Mouse (Mus musculus) embryo, embryonic 10.5 days (tissue): ENCODE measurements around the gene Tpm1.

Experiments
- DNase-seq: peaks from one replicate; pipeline ENCODE4 v3.0.0-alpha.2; 2015; ENCODE audit warnings: low spot score

The Tpm1 gene

GRCm38 (mm10) chr9:67026890-67027289 is 22.3 kb downstream of the Tpm1 start:
- DNase-seq: no peak

- DNase-seq: no peak
Observed at GRCm38 (mm10) chr9:67026061-67026460, 23.1 kb downstream of the Tpm1 start.

DNA sequence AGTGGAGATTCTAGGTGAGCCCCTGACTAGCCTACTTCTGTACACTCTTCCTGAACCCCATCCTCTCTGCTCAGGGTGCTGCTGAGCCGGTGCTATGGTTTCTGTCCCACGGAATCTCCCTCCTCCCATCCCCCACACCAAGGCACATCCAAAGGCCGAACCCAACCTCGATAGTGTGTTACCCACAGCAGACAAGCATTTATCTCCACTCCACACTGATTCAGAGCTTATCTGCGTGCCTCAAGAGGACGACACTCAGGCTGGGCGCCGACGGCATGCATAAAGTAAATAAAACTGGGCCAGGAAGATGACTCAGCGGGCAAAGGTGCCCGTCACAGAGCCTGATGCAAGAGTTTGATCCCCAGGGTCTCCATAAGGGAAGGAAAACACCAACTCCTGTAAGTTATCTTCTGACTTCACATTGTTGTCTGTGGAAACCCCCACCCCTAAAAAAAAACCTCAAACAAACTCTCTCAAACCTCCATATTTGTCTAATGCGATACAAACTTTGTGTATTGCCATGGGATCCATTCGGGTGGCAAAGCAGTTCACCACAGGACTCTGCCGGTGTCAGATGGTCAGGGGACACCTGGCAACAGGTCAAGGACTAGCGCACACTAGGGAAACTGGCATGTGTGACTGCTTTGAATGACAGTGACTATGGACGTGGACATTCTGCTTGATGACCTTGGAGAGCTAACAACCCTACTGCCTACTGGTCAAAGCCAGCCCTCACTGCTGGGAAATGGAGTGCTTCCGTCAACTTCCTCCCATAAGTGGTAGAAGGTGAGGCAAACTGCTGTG is 24.1 kb downstream of the Tpm1 start:
- no peak for DNase-seq

- DNase-seq: no peak
Observed at GRCm38 (mm10) chr9:67023371-67023770, 25.8 kb downstream of the Tpm1 start.

DNA sequence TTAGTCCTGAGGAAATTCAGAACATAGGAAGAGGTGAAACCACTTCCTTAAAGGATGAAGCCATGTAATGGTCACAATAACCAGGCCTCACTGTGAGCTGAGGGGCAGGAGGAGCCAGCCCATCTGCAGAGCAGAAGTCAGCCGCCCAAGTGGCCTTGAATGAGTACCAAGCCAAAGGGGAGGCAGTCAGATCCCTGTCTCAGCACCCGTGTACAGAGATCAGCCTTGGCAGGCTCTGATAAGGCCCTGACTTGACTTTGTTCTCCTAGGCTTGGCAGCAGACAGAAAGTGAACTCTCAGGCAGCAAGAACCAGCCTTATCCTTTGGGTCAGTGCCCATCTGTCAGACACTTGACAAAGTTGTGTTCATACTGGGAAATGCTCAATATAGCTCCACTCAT is 29.1 kb downstream of the Tpm1 start:
- no peak for DNase-seq

DNA sequence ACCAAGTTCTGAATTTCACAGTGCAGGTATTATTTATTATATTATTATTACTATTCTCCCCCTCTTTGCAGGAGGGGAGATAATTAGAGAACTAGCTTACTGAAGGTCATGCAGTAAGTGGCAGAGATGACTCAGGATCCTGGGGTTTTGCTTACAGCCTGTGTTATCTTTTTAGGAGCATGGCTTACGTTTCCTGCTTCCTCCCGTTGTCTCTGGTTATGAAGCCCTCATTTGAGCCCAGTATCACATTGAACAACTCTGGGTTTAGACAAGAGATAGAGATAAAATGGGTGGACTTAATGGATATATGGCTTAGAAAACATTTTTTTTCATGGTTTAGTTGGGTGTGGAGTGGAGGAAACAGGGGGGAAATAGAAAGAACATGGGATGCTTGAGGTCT is 35.7 kb downstream of the Tpm1 start:
- no peak for DNase-seq

- DNase-seq: no peak
Observed at GRCm38 (mm10) chr9:67012470-67012869, 36.7 kb downstream of the Tpm1 start.

DNA sequence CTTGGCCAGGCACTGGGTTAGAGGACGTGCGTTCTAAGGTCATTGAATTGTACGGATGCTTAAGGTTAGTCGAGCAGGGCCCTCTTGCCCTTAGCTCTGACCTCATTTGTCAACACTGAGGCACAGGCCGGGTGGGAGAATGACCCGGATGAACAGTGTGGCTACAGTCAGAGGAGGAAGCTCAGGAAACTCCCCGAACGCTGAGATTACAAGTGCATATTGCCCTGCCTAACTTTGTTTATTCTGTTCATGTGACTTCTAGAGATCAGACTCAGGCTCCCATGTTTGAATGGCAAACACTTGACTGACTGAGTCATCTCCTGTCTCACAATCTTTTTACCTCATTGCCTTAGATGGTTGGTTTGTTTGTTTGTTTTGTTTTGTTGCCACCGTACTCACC is 37.7 kb downstream of the Tpm1 start:
- DNase-seq: no peak

DNA sequence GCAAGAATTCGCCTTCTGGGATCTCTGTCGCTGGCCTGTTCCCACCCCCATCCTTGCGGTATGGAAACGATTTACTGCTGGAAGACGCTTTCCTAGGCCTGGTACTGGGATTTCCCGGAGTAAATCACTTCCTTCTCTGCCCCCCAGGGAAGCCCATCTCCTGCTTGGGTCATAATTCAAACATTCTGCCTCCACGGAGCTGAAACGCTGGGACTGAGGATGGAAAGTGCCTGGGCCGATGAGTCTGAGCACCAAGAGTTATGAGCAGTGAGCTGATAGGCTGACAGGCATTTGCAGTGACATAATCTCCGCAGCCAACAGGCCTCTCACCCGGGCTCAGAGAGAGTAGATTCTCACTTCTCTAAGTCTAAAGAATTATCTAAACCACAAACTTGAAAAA is 40.4 kb downstream of the Tpm1 start:
- peak; percentile 64 for DNase-seq

GRCm38 (mm10) chr9:67006376-67006775 is 42.8 kb downstream of the Tpm1 start:
- DNase-seq: no peak

DNA sequence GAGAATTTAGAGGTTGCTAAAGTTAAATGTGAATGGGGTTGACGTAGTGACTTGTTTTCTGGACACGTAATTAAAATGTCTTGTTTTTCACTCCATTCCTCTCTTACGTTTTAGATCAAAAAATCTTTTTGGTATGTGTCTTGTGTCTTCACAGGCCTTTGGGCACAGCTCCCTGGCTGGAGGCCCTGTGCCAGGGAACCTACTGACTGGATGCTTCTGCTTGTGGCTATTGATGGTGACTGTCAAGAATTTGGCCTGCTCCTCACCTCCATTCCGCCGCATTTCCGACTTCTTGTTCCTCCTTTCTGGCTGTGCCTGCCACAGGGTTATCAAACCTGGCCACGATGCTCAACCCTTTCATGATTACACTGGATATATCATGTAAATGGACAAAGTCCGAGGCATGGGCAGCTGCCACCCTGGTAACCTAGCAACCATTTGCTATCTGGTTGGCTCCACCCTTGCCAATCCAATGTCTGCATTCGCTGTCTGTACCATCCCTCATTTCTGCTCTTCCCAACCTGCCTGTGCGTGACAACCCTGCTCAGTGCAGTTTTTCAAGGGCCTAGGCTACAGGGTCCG is 44.0 kb downstream of the Tpm1 start:
- DNase-seq: no peak

DNA sequence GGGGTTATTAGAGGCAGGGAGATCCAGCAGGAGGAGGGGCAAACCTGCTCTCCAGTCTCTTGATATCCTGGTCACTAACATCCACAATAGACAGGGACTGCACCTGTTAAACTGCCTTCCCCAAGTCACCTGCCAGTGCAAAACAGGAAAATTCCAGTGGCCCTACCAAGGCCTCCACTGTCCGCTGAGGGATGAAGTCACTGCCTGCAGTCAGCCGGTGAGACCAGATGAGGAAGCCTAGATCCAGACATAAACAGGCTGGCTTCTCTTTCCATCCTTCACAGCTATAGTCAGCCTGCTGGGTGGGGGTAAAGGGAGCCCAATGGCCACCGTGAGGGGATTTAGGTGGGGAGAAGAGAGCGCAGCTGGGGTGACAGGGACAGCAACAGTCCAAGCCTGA is 45.5 kb downstream of the Tpm1 start:
- no peak for DNase-seq

- no peak for DNase-seq
Observed at GRCm38 (mm10) chr9:67003156-67003555, 46.0 kb downstream of the Tpm1 start.

GRCm38 (mm10) chr9:67001506-67001905 is 47.7 kb downstream of the Tpm1 start:
- no peak for DNase-seq

DNA sequence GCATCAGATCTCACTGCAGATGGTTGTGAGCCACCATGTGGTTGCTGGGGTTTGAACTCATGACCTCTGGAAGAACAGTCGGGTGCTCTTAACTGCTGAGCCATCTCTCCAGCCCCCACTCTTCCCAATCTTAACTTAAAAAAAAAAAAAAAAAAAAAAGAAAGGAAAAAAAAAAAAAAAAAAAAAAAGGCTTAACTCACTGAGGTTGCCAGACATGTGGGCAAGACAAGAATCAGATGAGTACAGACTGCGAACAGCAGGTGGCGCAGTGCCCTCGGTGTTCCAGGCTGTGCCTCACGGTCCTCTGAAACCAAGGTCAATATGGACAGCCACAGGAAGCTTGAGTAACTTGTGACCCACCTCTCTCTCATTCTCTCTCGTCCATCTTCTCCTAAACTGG is 48.2 kb downstream of the Tpm1 start:
- DNase-seq: peak; percentile 95

DNA sequence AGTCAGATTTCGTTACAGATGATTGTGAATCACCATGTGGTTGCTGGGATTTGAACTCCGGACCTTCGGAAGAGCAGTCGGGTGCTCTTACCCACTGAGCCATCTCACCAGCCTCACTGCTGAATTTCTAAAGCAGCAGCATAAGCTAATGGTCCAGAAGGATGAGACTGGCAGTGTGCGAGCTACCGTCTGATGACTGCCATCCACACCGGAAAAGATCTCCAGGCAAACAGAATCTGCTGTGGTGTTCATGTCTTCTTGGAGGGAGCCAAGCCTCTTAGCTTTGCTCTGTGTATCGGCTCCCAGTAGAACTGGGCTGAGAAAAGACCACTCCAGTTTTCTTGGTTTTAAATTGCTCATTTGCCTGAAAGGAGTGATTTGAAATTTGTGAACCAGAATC is 49.5 kb downstream of the Tpm1 start:
- DNase-seq: no peak

DNA sequence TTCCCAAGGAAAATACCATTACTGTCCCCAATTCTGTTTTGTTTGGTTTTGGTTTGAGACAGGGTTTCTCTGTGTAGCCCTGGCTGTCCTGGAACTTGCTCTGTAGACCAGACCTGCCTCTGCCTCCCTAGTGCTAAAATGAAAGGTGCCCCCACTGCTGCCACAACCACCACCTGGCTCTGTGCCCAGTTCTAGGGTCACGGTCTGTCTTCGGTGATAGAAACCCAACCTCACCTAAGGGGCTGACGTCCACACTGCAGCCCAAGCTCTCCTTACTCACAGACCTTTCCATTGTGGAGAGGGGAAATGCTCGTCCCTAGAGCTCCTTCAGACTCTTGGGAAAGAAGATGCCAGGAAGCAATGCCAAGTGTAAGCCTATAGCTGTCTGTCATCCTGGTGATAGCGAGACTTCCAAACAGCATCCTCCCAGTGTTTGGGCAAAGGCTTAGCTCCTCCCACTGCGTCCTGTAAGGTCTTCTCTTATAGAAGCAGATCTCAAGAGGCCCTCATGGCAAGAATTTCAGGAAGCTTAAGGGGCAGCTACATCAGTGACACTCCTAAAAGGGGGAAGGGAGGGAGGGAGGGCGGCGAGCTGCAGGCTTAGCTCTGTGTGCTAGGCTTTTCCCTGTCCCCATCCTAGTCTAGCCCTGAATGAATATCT is 57.3 kb downstream of the Tpm1 start:
- DNase-seq: no peak

DNA sequence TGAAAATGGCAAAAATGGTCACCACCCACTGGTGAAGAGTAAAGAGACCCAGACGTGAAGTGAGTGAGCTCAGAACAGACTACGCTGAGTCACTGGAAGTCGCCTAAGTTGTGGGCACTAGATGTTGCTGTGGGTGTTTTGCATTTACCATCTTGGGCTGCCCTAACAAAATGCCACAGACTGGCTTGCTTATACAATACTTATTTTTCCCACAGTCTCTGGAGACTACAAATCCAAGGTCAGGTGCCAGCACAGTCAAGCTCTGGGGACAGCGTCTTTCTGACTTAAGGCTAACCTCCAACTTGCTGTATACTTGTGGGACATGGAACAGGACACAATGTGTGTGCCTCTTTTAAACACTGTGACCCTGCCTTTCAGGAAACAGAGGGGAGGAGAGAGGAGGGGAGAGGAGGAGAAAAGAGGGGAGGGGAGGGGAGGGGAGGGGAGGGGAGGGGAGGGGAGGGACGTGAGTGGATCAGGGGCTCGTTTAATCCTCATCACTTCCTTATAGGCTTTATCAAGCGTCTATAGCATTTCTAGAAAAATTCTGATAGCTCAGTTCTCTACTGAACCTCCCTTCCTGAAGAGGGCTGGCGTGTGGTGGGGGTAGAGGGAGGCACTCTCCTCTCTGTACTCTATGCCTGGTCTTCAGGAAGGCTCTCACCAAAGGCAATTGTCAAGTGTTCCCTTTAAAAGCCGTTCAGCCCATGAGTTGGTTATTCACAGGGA is 58.0 kb downstream of the Tpm1 start:
- no peak for DNase-seq

DNA sequence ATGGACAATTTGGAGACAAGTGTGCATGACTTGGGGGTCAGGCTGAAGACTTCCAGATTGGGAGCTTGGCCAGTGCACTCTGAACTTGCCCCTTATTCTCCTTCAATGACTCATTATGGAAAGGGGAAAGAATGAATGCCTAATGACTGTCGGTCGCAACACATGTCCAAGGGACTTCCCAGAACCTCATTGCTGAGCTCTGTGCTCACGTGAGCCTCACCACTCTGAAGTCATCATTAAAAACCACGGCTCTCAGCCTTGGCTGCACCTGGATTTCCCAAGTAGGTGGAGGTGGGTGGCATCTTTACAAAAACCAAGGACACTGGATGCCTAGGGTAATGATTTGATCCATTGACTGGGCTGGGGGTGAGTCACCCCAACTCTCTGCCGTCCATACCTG is 59.2 kb downstream of the Tpm1 start:
- no peak for DNase-seq

DNA sequence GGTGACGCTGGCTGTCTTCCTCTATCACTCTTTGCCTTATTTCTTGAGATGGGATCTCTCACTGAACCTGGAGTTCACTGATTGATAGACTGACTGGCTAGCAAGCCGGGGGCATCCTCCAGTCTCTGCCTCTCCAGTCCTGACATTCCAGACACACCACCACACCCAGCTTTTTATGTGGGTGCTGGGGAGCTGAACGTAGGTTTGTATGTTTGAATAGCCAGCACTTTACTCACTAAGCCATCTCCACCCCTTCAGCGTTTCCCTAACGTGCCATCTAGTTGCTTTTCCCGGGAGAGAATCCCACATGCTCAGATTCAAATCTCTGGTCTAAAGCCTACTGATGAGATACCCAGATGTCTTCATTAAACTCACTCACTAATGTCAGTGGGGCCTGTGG is 59.6 kb downstream of the Tpm1 start:
- DNase-seq: no peak

DNA sequence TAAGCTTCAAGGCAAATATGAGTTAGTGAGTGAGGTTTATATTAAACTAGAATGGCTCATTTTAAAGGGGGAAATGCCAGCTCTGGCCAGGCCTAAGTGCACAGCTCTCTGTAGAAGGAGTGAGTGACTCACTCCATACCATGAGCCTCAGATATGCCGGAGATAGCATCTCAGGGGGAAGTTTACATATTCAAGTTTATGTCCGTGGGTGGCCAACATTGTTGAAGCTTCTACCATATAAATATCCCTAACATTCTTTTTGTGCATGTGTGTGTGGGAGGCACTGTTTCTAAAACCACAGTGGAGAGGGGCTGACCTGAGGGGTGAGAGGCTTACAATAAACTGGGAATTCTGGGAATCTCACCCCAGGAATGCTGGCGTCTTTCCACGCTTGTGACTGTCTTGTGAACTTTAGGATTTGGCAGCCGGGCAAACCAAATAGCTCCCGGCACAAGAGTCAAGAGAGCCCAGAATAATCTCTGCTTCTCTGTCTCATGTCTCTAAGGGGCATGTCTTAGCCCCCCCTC is 60.3 kb downstream of the Tpm1 start:
- no peak for DNase-seq

DNA sequence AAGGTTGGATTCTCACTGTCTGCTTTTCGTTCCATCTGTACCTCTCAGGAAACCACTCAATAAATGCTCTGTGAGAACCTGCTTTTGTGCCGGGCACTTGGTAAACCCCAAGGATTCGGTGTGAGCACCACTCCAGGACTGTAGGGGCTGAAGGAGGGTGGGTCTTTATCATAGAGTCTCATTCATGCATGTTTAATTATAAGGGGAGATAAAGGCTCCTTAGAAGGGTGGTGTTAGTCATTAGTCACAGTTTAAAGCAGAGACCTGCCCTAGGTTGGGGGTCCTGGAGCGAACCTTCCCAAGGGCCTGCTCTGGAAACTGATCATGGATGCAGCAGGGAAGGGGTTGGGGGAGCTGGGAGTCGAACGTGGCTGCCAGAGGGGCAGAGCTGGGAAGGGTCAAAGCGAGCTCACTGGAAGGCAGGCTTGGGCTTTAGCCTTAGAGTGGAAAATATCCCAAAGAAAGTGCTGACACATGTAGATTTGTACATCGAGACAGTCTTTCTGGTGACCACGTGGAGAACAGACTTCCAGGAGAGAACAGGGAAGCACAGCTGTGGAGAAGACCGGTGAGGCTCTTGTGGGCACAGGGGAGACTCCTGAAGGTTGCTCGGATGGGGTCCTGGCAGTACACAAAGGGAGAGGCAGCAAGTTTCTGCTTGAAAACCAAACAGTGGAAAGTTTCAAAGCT is 60.9 kb downstream of the Tpm1 start:
- no peak for DNase-seq
